Mouse (Mus musculus): ENCODE measurements around the gene Prrc2a. TPM values are rescaled to one million over a fixed set of nuclear protein-coding genes. Genes with fewer than 3 reads are reported as not detected.

Gene Prrc2a
- polyA plus RNA-seq, 1 experiment from 2014 or later = 231 TPM

GRCm38 (mm10) chr17:35104079-35104478 lies 60.6 kb downstream of the Prrc2a start:
- Histone ChIP-seq H3K4me2 (no peak overlapping the region), H3K36me3 (replicated peaks) (peaks cover 49% of the 10 kb centered on the region), H3K27ac (no peak overlapping the region), H3K9me3 (no peaks in the 10 kb centered on the region), H3K4me3 (replicated peaks) (no peak overlapping the region), H3K27me3 (no peaks in the 10 kb centered on the region), H3K4me1 (peaks cover 8% of the 10 kb centered on the region; the same call in 1 of the 2 replicates), H3K9ac (no peak overlapping the region)
- WGBS = 91% methylated on average over 7 of the region's 7 CpGs
- ATAC-seq (ENCODE audit: low FRiP score) = no peak

GRCm38 (mm10) chr17:35103221-35103690 lies 61.4 kb downstream of the Prrc2a start:
- H3K36me3 ChIP-seq (replicated peaks) = peaks cover 57% of the 10 kb centered on the region
- ATAC-seq (ENCODE audit: low FRiP score) = no peak
- H3K27me3 ChIP-seq = no peaks in the 10 kb centered on the region
- H3K27ac ChIP-seq = no peak overlapping the region
- no peak overlapping the region for H3K4me2 ChIP-seq
- no peaks in the 10 kb centered on the region for H3K9me3 ChIP-seq
- no peak overlapping the region for H3K4me3 ChIP-seq (replicated peaks)
- H3K9ac ChIP-seq = no peak overlapping the region
- 79% methylated on average over 6 of the region's 6 CpGs for WGBS
- peaks cover 8% of the 10 kb centered on the region; the same call in 1 of the 2 replicates for H3K4me1 ChIP-seq

DNA sequence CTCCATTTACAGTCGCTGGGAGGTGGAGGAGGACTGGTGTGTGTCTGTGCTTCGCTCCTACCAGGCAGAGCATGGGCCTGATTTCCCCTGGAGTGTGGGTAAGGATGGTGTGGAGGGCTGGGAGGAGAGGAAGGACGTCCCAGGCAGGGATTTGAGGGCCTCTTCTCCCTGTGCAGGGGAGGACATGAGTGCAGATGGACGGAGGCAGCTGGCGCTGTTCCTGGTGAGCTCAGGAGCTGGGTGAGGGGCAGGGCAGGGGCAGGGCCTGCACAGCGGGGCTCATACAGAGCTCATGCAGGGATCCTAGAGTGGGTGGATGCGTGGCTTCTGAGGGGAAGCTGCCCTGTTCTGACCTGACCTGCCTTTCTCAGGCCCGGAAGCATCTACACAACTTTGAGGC lies 62.4 kb downstream of the Prrc2a start:
- ATAC-seq (ENCODE audit: low FRiP score) = no peak
- whole genome bisulfite sequencing = 81% methylated on average over 8 of the region's 8 CpGs
- Histone ChIP-seq H3K27ac (no peak overlapping the region), H3K4me3 (replicated peaks) (no peak overlapping the region), H3K4me1 (peaks cover 8% of the 10 kb centered on the region; the same call in 1 of the 2 replicates), H3K4me2 (no peak overlapping the region), H3K27me3 (no peaks in the 10 kb centered on the region), H3K9me3 (no peaks in the 10 kb centered on the region), H3K9ac (no peak overlapping the region), H3K36me3 (replicated peaks) (peaks cover 67% of the 10 kb centered on the region)

DNA sequence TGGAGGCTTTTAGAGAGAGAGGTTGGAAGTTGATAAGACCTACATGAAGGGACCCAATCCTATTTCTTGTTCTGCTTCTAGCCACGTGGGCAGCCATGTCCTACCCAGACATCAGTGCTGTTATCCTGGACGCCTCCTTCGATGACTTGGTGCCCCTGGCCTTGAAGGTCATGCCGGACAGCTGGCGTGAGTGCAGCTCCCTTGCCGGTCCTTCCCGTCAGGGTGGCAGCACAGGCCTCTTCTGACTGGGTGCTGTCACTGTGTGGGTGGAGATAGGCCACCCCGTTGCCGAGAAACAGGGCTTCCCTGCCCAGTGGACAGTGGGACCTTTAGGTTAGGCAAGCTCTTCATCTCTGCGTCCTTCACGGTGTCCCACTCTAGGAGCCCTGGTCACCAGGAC lies 63.5 kb downstream of the Prrc2a start:
- Histone ChIP-seq H3K36me3 (replicated peaks) (peaks cover 78% of the 10 kb centered on the region), H3K27ac (no peak overlapping the region), H3K4me1 (peaks cover 6% of the 10 kb centered on the region; the same call in 1 of the 2 replicates), H3K4me2 (no peak overlapping the region), H3K27me3 (no peaks in the 10 kb centered on the region), H3K9ac (no peak overlapping the region), H3K4me3 (replicated peaks) (no peak overlapping the region), H3K9me3 (no peaks in the 10 kb centered on the region)
- ATAC-seq (ENCODE audit: low FRiP score) = no peak
- 95% methylated on average over 11 of the region's 11 CpGs for WGBS

GRCm38 (mm10) chr17:35100196-35100765 lies 64.4 kb downstream of the Prrc2a start:
- H3K36me3 ChIP-seq (replicated peaks) = peaks cover 85% of the 10 kb centered on the region
- H3K4me3 ChIP-seq (replicated peaks) = no peak overlapping the region
- H3K27me3 ChIP-seq = no peaks in the 10 kb centered on the region
- WGBS = 75% methylated on average over 10 of the region's 10 CpGs
- no peak overlapping the region for H3K4me2 ChIP-seq
- no peaks in the 10 kb centered on the region for H3K4me1 ChIP-seq
- no peak overlapping the region for H3K27ac ChIP-seq
- H3K9ac ChIP-seq = no peak overlapping the region
- no peak for ATAC-seq (ENCODE audit: low FRiP score)
- no peaks in the 10 kb centered on the region for H3K9me3 ChIP-seq

Small RNA genes lying within 50 kb of the gene (microRNA-seq; reads per million reads assigned to microRNA genes)
- gene Mir6973a = not detected
- gene Mir6974 = not detected

Other genes starting within 250 kb of the Prrc2a start
- gene Neu1, start 233.6 kb downstream of the Prrc2a start, polyA plus RNA-seq (2016; fragmentation: Nextera tagmentation; extraction: Ambion mirVana) = 16.2 and 16.9 TPM in 2 replicates
- gene Hspa1b, start 205.7 kb downstream of the Prrc2a start, polyA plus RNA-seq (2016; fragmentation: Nextera tagmentation; extraction: Ambion mirVana) = 0.11 and 0.21 TPM in 2 replicates
- not detected in 2 replicates for gene Gm20481, start 195.0 kb downstream of the Prrc2a start, polyA plus RNA-seq (2016; fragmentation: Nextera tagmentation; extraction: Ambion mirVana)
- gene Hspa1a, start 192.7 kb downstream of the Prrc2a start, polyA plus RNA-seq (2016; fragmentation: Nextera tagmentation; extraction: Ambion mirVana) = 2.0 and 2.3 TPM in 2 replicates
- gene Hspa1l, start 192.2 kb downstream of the Prrc2a start, polyA plus RNA-seq (2016; fragmentation: Nextera tagmentation; extraction: Ambion mirVana) = 1.2 and 1.3 TPM in 2 replicates
- 226 and 238 TPM in 2 replicates for gene Lsm2, start 183.0 kb downstream of the Prrc2a start, polyA plus RNA-seq (2016; fragmentation: Nextera tagmentation; extraction: Ambion mirVana)
- 158 and 159 TPM in 2 replicates for gene Vars, start 163.9 kb downstream of the Prrc2a start, polyA plus RNA-seq (2016; fragmentation: Nextera tagmentation; extraction: Ambion mirVana)
- gene Vwa7, start 148.3 kb downstream of the Prrc2a start, polyA plus RNA-seq (2016; fragmentation: Nextera tagmentation; extraction: Ambion mirVana) = 0.17 and 0.27 TPM in 2 replicates
- 7.4 and 7.7 TPM in 2 replicates for gene Sapcd1, start 136.9 kb downstream of the Prrc2a start, polyA plus RNA-seq (2016; fragmentation: Nextera tagmentation; extraction: Ambion mirVana)
- 5.3 and 5.6 TPM in 2 replicates for gene Msh5, start 118.2 kb downstream of the Prrc2a start, polyA plus RNA-seq (2016; fragmentation: Nextera tagmentation; extraction: Ambion mirVana)
- 152 and 155 TPM in 2 replicates for gene Clic1, start 114.9 kb downstream of the Prrc2a start, polyA plus RNA-seq (2016; fragmentation: Nextera tagmentation; extraction: Ambion mirVana)
- gene Ddah2, start 105.9 kb downstream of the Prrc2a start, polyA plus RNA-seq (2016; fragmentation: Nextera tagmentation; extraction: Ambion mirVana) = 513 and 534 TPM in 2 replicates
- not detected in 2 replicates for gene Ly6g6c, start 99.5 kb downstream of the Prrc2a start, polyA plus RNA-seq (2016; fragmentation: Nextera tagmentation; extraction: Ambion mirVana)
- 0.40 and 0.54 TPM in 2 replicates for gene Mpig6b, start 98.7 kb downstream of the Prrc2a start, polyA plus RNA-seq (2016; fragmentation: Nextera tagmentation; extraction: Ambion mirVana)
- gene Ly6g6e, start 88.0 kb downstream of the Prrc2a start, polyA plus RNA-seq (2016; fragmentation: Nextera tagmentation; extraction: Ambion mirVana) = 0.28 and 0.50 TPM in 2 replicates
- gene Ly6g6d, start 86.8 kb downstream of the Prrc2a start, polyA plus RNA-seq (2016; fragmentation: Nextera tagmentation; extraction: Ambion mirVana) = 0.29 and 1.6 TPM in 2 replicates
- gene Ly6g6f, start 79.3 kb downstream of the Prrc2a start, polyA plus RNA-seq (2016; fragmentation: Nextera tagmentation; extraction: Ambion mirVana) = 0.17 and 0.18 TPM in 2 replicates
- 59.2 and 70.7 TPM in 2 replicates for gene Abhd16a, start 75.6 kb downstream of the Prrc2a start, polyA plus RNA-seq (2016; fragmentation: Nextera tagmentation; extraction: Ambion mirVana)
- gene Ly6g5c, start 56.6 kb downstream of the Prrc2a start, polyA plus RNA-seq (2016; fragmentation: Nextera tagmentation; extraction: Ambion mirVana) = not detected in 2 replicates
- gene Ly6g5b, start 49.5 kb downstream of the Prrc2a start, polyA plus RNA-seq (2016; fragmentation: Nextera tagmentation; extraction: Ambion mirVana) = 0.96 and 1.5 TPM in 2 replicates
- 27.4 and 28.1 TPM in 2 replicates for gene Gpank1, start 43.4 kb downstream of the Prrc2a start, polyA plus RNA-seq (2016; fragmentation: Nextera tagmentation; extraction: Ambion mirVana)
- gene Csnk2b, start 42.8 kb downstream of the Prrc2a start, polyA plus RNA-seq (2016; fragmentation: Nextera tagmentation; extraction: Ambion mirVana) = 283 and 284 TPM in 2 replicates
- gene D17H6S53E, start 38.5 kb downstream of the Prrc2a start, polyA plus RNA-seq (2016; fragmentation: Nextera tagmentation; extraction: Ambion mirVana) = 5.3 and 7.2 TPM in 2 replicates
- 0.46 and 0.63 TPM in 2 replicates for gene Apom, start 32.8 kb downstream of the Prrc2a start, polyA plus RNA-seq (2016; fragmentation: Nextera tagmentation; extraction: Ambion mirVana)
- 88.9 and 97.8 TPM in 2 replicates for gene Bag6, start 29.7 kb downstream of the Prrc2a start, polyA plus RNA-seq (2016; fragmentation: Nextera tagmentation; extraction: Ambion mirVana)
- 4.3 and 4.9 TPM in 2 replicates for gene Aif1, start 11.2 kb upstream of the Prrc2a start, polyA plus RNA-seq (2016; fragmentation: Nextera tagmentation; extraction: Ambion mirVana)
- gene Lst1, start 23.5 kb upstream of the Prrc2a start, polyA plus RNA-seq (2016; fragmentation: Nextera tagmentation; extraction: Ambion mirVana) = 4.0 and 4.8 TPM in 2 replicates
- gene Ltb, start 29.5 kb upstream of the Prrc2a start, polyA plus RNA-seq (2016; fragmentation: Nextera tagmentation; extraction: Ambion mirVana) = not detected in 2 replicates
- gene Tnf, start 37.1 kb upstream of the Prrc2a start, polyA plus RNA-seq (2016; fragmentation: Nextera tagmentation; extraction: Ambion mirVana) = not detected in 2 replicates
- gene Lta, start 40.5 kb upstream of the Prrc2a start, polyA plus RNA-seq (2016; fragmentation: Nextera tagmentation; extraction: Ambion mirVana) = not detected in 2 replicates
- gene Gm16181, start 55.9 kb upstream of the Prrc2a start, polyA plus RNA-seq (2016; fragmentation: Nextera tagmentation; extraction: Ambion mirVana) = 0.41 TPM in 2 replicates
- gene Atp6v1g2, start 68.8 kb upstream of the Prrc2a start, polyA plus RNA-seq (2016; fragmentation: Nextera tagmentation; extraction: Ambion mirVana) = 16.2 and 17.3 TPM in 2 replicates
- gene Nfkbil1, start 70.9 kb upstream of the Prrc2a start, polyA plus RNA-seq (2016; fragmentation: Nextera tagmentation; extraction: Ambion mirVana) = 11.0 and 12.9 TPM in 2 replicates
- 614 and 623 TPM in 2 replicates for gene Ddx39b, start 76.8 kb upstream of the Prrc2a start, polyA plus RNA-seq (2016; fragmentation: Nextera tagmentation; extraction: Ambion mirVana)
- gene H2-D1, start 97.8 kb upstream of the Prrc2a start, polyA plus RNA-seq (2016; fragmentation: Nextera tagmentation; extraction: Ambion mirVana) = 37.2 and 39.2 TPM in 2 replicates
- gene H2-Q1, start 155.5 kb upstream of the Prrc2a start, polyA plus RNA-seq (2016; fragmentation: Nextera tagmentation; extraction: Ambion mirVana) = not detected in 2 replicates
- not detected in 2 replicates for gene H2-Q2, start 177.3 kb upstream of the Prrc2a start, polyA plus RNA-seq (2016; fragmentation: Nextera tagmentation; extraction: Ambion mirVana)
- gene H2-Q4, start 214.7 kb upstream of the Prrc2a start, polyA plus RNA-seq (2016; fragmentation: Nextera tagmentation; extraction: Ambion mirVana) = 1.3 and 1.6 TPM in 2 replicates

Data from forebrain, embryonic 12.5 days (tissue).